Mouse (Mus musculus): ENCODE data around the gene Plvap. TPM values are rescaled to one million over a fixed set of nuclear protein-coding genes. Genes with fewer than 3 reads are reported as not detected.

The Plvap gene
- polyA plus RNA-seq, 1 experiment from 2014 or later, result 31.6 TPM

DNA sequence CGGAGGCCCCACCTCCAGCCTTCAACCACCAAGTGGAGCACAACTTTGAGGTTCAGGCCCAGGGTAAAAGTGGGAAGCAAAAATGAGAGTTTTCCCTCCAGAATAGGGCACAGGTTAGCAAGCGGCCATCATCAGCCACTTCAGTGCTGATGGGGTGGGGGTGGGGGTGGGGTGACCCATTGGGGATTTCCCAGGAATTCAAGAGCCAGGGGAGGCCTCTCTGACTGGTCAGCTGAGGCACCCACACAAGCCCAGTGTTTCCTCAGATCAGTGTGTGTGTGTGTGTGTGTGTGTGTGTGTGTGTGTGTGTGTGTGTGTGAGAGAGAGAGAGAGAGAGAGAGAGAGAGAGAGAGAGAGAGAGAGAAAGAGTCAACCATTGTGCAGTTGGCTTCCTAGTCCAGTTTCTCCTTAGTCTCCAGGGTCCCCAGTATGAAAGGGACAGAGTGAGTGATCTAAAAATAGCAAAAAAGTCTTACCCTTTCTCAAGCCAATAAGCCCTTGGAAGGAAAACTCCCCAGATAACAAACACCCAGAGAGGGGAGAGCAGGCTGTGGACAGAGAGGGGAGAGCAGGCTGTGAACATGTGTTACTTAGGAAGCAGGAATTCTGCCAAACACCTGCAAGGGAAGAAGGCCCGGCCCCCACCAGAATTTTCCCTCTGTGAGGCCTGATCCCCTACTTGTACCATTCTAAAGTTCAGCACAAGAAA lies 15.8 kb upstream of the Plvap start:
- no peak for DNase-seq (ENCODE audit: low spot score)

GRCm38 (mm10) chr8:71526272-71526671 lies 14.7 kb upstream of the Plvap start:
- no peak for DNase-seq (ENCODE audit: low spot score)

DNA sequence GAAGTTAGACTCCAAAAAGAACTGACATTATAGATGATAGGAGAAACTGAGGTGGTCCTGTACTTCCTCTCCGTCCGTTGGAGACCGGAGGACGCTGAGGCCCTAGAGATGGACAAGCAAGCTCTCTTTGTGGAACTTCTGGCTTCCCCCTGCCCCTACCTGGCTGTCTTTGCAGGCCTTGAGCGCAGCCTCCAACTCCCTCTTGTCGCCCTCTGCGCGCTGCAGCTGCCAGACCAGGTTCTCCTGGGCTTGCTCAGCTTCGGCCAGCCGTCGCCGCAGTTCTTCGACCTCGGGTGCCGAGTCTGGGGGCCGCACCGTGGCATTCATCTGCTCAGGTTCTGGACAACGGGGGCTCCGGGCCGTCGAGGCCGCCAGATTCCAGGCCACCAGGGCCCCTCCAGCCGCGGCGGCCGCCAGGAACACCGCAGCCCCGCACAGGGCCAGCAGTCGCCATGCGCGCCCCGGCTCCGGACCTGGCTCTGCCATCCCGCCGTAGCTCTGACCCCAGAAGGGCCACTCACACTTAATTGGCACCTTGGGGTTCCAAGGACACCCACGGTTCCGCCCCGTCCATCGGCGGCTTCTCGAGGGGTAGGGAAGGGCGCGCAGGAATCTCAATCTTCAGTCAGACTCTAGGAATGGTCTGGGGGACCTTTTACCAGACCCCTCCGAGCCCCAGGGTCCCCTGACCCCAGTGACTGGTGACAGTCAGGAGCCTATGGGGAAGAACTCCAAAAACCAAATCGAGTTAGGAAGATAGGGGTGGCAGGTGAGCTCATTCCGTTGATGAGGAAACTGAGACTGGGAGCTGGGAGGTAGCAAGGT lies 13.9 kb upstream of the Plvap start, which contains the start of gene Ccdc194:
TSS of gene Ccdc194 (minus strand) at position 486 of the 825 bp plus-strand sequence.
- no peak for DNase-seq (ENCODE audit: low spot score)

GRCm38 (mm10) chr8:71521634-71522033 lies 10.1 kb upstream of the Plvap start:
- DNase-seq (ENCODE audit: low spot score), result peak; percentile 92

GRCm38 (mm10) chr8:71519037-71519825 lies 7.7 kb upstream of the Plvap start:
- peak; percentile 70 for DNase-seq (ENCODE audit: low spot score)

- no peak for DNase-seq (ENCODE audit: low spot score)
Measured at GRCm38 (mm10) chr8:71516786-71517185, 5.2 kb upstream of the Plvap start.

- no peak for DNase-seq (ENCODE audit: low spot score)
Measured at GRCm38 (mm10) chr8:71515043-71515442, 3.5 kb upstream of the Plvap start.

- DNase-seq (ENCODE audit: low spot score), result no peak
Measured at GRCm38 (mm10) chr8:71513018-71513754, 1.6 kb upstream of the Plvap start.

GRCm38 (mm10) chr8:71509316-71509715 lies 2.2 kb downstream of the Plvap start:
- DNase-seq (ENCODE audit: low spot score), result no peak

DNA sequence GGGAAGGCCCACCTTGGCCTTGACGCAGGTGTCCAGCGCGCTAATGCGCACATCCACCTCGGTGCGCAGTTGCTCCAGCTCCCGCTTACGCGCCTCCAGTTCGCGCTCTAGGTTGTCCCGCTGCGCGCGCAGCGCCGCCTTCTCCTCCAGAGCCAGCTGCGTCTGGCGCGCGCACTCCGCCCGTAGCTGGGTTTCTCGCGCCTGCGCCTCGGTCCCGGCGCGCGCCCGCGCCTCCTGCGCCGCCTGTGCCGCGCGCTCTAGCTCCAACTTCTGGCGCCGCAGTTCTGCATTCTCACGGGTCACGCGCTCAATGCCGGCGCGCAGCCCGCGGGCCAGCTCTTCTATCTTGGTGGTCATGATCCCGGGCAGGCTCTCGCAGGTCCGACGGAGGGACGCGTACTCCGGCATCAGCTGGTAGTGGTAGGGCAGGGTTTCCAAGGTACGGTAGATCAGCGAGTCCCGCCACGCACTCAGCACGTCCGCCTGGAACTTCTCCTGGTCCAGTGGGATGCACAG lies 3.9 kb downstream of the Plvap start:
- peak; percentile 88 for DNase-seq (ENCODE audit: low spot score)

GRCm38 (mm10) chr8:71505979-71506378 lies 5.6 kb downstream of the Plvap start:
- DNase-seq (ENCODE audit: low spot score), result no peak

DNA sequence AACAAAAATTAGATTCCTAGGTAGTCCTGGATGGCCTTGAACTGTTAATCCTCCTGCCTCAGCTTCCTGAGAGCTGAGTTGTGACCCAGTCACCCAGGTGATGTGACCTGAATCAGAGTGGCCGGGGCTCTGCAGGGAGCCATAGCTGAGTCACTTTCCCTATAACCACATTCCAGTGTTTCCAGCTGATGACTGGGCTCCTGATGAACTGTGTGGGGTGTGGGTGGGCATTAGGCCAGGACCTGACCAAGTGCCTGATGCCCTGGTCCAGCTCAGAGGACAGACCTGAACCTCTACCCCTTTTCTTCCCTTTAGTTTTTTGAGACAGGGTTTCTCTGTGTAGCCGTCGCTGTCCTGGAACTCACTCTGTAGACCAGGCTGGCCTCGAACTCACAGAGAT lies 6.2 kb downstream of the Plvap start:
- no peak for DNase-seq (ENCODE audit: low spot score)

DNA sequence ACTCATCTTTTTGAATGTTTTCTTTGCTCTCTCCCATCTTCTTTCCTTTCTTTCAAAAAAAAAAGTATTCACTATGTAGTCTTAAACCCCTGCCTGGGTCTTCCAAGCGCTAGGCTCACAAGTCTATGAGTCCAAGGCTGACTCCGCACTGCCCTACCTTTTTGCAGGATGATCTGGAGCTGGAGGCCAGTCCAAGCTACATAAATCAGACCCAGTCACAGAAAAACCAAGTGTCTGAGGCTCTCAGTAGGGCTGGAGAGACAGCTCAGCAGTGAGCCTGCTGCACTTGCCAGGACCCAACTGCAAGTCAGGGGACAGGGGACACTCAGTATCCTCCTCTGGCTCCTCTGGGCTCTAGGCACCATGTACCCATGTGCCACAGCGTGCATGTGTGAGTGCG lies 7.2 kb downstream of the Plvap start:
- DNase-seq (ENCODE audit: low spot score), result no peak

DNA sequence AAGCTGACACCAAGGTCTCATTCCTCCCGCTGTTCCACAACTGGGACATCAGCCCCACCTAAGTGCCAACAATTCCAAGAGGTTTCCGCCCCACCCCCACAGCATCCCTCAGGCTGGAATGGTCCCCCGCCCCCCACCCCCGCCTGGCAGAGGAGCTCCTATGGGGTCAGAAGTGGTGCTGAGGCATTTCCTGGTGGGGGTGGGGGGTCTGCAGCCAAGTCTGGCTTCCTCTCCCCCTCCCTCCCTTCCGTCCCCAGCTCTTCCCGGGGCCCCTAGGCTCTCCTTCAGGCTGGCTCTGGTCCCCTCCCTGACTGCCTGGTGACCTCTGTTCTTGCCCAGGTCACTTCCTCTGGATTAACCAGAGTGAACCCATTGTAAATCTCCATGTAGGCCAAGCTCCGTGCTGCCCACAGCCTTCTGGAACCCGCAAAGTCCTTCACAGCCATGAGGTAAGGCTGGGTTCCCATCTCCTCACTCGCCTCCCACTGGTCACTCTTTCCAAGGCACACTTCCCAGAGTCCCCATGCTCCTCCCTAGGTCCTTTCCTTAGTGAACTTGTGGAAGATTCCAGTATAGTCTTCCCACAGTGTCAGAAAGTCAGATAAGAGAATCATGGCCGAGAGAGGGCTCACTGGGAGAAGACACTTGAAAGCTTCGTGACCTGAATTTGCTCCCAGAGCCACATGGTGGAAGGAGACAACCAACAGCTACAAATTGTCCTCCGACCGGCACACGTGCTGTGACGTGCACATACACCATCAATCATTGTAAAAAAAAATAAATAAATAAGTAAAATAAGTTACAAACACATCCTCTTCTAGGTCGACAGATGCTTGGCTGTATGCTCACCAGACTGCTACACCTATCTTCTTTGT lies 12.5 kb downstream of the Plvap start:
- no peak for DNase-seq (ENCODE audit: low spot score)

GRCm38 (mm10) chr8:71497881-71498501 lies 13.6 kb downstream of the Plvap start:
- no peak for DNase-seq (ENCODE audit: low spot score)

GRCm38 (mm10) chr8:71497077-71497645 lies 14.4 kb downstream of the Plvap start:
- no peak for DNase-seq (ENCODE audit: low spot score)

DNA sequence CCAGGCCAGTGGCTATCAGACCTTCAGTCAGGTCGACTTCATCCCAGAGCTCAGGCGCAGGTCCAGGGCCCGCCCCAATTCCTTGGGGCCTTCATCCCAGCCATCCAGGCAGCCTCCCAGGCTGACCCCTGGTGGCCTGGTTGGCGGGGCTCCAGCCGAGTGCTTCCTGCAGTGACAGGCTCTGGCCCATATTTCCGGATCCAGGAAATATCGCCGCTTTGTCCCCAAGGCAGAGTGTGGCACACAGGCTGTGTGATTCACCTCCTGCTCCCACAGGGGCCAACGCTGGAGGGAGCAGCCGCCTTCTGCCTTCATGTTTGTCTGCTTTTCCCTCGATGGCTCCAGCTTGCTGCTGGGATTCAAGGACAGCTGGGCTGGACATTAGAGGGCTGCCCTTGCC lies 15.1 kb downstream of the Plvap start:
- no peak for DNase-seq (ENCODE audit: low spot score)

GRCm38 (mm10) chr8:71495811-71496210 lies 15.7 kb downstream of the Plvap start:
- no peak for DNase-seq (ENCODE audit: low spot score)

DNA sequence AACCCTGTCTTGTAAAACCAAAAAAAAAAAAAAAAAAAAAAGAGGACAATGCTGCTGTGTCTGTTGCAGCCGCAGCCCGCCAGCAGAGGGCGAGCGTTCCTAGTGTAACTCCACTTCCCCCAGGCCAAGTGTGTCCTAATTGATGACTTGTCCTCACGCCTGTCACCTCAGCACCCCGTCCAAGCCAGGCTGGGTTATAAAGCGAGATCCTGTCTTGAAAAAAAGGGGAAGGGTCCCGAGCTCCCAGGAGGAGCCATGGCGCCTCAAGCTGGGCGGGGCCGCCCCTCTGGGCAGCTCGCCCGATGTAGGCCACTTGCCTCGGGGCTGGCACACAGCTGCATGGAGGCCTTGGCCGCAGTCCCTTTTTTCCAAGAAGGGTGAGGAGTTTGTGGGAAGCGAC lies 16.5 kb downstream of the Plvap start:
- peak; percentile 81 for DNase-seq (ENCODE audit: low spot score)

Measured in thymus, postnatal 0 days (tissue).